Mouse (Mus musculus): ENCODE data around the gene Apaf1.

Gene Apaf1

DNA sequence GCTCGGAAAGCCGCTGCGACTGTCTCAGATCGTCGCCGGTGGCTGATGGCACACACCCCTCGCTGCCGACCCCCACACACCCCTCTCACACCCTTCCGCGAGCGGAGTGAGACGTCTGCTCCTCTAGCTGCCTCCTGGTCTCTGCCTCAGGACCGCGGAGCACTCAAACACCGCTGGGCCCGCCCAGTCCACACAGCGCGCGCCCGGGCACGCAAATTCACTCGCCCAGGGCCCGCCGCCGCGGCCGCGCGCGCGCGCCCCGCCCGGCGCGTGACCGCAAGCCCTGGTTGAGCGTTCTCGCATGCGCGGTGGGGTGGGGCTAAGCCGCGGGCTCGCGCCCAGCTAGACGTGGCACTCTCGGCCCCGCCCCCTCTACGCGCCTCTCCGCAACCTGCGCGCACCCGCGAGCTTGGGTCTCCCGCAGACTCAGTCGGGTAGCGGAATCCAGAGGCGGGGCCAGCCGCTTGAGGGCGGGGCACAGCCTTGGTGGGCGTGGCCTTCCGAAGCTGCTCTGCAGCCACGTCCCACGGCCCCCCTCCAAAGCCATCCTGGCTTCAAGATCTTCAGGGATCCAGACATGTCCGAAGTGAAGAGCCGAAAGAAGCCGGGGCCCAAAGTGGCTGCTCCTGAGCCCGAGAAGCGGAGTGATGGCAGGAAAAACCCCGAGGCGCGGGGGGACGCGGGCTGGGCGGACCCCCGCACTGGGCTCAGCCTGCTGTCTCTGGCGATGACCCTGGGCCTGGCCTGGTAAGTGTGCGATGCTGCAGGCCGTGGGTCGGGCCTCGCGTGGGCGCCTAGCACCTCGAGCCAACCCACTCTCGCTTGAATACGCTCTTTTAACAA, at the start of gene Apaf1, which contains the start of gene Ikbip:
Gene Apaf1 (minus strand): TSS at position 221 of the 843 bp plus-strand sequence.
Gene Ikbip (plus strand): TSS at position 391 of the 843 bp plus-strand sequence.
- DNase-seq (ENCODE audit: low spot score in 2 of 2) = peak; percentile 98 to 100

DNA sequence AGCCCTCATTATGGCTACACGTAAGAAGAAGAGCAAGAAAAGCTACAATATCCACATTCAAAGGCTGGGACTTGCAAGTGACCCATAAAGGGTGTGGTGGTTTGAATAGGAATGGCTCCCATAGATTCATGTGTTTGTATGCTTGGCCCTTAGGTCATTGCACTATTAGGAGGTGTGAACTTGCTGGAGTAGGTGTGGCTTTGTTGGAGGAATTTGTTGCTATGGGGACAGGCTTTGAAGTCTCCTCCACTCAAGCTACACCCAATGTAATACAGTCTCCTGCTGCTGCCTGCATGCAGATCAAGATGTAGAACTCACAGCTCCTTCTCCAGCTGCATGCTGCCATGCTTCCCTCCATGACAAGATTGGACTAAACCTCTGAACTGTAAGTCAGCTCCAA, 49.0 kb upstream of the Apaf1 start:
- DNase-seq (ENCODE audit: low spot score in 2 of 2) = no peak

DNA sequence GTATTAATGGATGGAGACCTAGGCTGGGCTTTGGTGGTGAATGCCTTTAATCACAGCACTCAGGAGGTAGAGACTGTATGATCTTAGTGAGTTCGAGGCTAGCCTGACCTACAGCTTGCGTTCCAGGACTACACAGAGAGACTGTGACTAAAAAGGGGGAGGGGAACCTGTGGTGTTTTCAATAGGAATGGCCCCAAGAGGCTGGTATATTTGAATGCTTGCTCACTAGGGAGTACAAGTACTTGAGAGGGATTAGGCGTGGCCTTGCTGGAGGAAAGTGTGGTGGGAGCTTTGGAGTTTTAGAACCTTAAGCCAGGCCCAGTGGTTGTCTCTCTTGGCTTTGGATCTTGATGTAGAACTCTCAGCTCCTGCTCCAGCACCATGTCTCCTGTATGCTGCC, 48.2 kb upstream of the Apaf1 start:
- DNase-seq (ENCODE audit: low spot score in 2 of 2) = no peak

DNA sequence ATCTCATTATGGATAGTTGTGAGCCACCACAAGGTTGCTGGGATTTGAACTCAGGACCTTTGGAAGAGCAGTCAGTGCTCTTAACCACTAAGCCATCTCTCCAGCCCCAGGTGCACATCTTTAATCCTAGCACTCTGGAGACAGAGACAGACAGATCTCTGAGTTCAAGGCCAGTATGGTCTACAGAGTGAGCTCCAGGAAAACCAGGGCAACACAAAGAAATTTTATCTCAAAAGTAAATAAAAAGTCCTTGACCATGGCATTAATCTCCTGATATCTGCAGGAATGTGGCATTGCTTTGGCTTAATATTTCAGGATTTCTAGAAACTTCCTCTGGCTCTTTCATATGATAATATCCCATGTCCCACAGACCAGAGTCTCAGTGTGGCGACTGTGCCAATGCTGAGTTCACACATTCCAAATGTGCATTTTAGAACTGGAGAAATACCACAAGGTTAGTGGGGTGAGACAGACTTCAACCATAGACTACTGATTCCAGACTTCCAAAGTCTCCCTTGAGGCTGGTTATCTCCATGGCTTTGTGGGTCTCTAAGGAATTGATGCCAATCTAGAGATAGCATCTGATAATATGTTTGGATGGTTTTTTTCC, 46.1 kb upstream of the Apaf1 start:
- DNase-seq (ENCODE audit: low spot score in 2 of 2) = no peak

DNA sequence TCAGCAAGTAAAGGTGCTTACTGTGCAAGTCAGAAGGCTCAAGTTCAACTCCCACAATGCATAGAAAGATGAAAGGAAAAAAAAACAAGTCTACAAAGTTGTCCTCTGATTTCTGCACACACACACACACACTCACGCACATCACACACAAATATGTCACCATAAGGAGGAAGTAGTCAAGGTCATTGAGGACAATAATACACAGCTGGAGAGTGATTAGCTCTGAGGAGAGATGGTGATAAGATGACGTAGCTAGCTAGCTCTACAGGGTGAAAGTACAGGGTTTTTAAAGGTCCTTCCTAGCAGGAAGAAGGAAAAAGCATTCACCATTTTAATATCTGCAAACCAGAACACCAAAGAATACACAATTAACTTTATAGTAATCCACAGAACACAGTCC, 44.8 kb upstream of the Apaf1 start:
- DNase-seq (ENCODE audit: low spot score in 2 of 2) = no peak

DNA sequence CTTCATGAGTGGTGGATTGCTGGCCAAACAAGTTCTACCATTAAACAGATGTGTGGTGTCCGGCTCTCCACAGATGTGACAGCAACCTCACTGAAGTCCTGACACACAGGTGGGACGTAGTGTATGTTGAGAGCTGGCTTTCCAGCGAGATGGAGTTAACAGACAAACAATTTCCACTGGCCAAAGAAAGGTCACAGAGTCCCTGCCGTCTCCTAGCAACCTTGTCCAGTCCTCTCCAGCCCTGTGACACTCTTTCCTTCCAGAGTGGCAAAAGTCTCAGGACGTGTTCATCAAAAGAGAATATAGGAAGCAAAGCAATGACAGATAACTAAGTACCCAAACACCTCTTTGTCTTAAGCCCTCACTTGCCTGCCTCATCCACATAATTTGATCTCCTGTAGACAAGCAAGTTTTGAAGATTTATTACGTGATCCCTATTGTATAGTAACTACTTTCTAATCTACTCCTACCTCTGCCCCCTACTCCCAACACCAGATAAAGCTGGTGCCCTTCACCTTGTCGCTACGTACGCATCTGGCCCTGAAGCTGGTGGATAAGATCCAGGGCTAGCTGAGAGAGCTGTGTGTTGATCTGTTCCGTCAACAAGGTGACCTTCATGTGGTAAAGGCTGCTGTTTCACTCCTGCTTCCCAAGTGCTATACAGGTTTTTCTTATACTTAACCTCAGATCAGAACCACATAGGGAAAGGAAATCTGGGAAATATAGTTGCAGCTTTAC, 44.2 kb upstream of the Apaf1 start:
- no peak for DNase-seq (ENCODE audit: low spot score in 2 of 2)

DNA sequence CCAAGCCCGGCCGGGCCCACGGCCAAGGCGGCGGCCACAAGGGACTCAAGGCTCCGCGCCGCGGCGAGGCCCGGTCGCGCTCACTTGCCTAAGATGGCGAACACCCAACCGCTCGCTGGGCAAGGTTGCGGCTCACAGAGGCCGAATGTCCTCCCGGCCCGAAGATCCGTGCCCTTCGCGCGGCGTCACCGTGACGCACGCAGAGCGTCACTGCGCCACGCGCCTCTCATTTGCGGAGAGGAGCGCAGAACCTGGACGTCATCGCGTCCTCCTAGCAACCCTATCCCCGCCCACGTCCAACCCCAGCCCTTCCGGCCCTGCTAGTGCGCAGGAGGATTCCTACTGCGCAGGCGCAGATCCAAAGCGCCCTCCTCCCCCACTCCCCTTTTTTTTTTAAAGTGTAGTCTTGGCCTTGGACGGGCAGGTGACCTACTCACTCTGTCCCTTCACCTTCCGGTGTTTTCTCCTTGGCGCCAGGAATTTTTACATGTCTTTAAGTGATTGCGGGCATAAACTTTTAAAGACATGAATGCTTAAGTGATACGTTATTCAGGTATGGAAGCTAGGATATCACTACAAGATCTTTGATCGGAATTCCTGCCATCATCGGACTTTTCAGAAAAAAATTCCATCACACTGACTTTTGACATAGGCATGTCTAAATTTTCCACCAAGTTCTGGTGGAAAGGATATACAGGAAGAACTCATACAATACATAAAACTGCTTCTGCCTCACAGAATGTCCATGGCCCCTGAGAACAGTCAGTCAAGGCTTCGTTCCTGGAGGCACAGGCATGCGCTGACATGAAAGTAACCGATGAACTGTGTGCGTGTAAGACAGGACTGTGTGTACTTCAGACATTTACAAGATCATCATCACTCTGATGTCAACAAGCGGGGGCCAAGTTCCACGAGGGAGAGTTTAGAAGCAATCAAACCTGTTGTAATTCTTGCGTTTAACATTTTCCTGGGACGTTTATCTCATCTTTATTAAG, 41.6 kb upstream of the Apaf1 start, which contains the start of gene Slc25a3:
Gene Slc25a3 (minus strand): TSS at position 232 of the 995 bp plus-strand sequence.
- peak; percentile 93 to 97 for DNase-seq (ENCODE audit: low spot score in 2 of 2)

DNA sequence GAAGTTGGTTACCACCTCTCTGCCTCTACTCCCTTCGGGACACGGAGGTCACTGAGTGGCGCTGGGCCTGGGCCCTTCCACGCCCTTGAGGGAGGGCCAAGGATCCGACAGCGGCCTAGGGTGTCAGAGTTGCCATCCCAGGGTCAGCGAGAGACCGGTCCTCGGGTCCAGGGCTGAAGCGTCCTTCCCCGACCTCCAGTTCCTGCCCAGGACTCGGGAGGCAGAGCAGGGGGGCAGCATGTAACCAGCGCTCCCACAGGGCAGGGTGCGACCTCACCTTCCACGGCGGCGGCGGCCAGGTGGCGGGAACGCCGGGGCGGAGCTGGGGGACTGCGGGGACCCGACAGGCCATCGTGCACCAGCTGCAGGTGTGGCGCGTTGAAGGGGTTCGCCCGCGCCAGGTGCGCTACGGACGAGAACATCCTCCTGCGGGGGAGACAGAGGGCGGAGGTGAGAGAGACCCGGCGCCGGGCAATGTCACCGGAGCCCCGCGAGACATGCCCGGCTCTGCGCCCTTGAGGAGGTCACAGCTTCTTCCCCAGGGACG, 40.8 kb upstream of the Apaf1 start:
- peak in 1 of 2 experiments; percentile 31 for DNase-seq (ENCODE audit: low spot score in 2 of 2)

DNA sequence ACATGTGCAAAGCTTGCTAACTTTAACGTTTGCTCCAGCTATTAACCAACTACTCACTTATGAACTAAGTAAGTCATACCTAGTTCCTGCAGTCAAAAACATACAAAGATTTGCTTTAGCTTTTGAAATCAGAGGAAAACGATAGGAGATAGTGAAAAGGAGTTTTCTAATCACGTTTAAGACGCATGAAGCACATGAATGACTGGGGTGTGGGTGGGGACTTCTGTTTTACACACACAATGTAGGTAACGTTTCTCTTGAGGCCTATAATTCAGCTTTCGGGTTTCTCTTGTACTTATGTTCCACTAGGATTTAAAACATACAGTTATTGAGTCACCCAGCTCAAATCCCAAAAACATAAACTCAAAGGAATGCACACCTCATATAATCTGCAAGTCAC, 40.1 kb upstream of the Apaf1 start:
- no peak for DNase-seq (ENCODE audit: low spot score in 2 of 2)

DNA sequence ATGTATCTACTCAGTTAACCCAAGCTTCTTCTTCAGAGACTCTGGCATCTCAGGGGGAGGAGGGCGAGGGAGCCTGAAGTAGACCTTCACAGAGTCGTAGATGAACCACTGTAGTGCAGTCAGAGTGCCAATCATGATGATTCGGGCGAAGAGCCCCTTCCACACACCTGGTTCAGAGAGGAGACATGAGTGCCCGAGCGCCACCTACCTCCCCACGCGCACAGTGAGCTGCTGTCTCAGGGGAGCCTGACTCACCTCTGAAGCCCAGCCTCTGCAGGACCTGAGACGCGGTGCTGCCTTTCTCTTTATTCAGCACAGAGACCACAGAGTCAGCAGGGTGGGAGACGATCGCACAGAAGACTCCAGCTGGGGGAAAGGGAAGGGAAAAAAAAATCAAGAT, 34.4 kb upstream of the Apaf1 start:
- DNase-seq (ENCODE audit: low spot score in 2 of 2) = no peak

DNA sequence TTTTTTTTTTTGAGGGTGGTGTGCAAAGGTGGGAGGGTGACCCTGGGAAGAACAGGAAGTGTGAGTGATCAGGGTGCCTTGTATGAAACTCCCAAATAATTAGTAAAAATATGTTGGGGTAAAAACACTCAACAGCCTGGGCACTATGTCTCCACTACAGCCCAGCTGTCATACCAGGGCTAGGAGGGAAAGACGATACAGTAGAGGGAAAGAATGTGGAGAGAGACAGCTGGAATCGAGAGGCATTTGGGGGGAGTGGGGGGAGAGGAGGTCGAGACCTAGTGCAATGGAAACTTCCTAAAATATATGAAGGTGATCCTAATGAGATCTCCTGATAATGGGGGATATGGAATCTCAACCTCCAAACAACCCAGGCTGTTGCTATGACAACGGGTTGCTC, 27.3 kb upstream of the Apaf1 start:
- no peak for DNase-seq (ENCODE audit: low spot score in 2 of 2)

DNA sequence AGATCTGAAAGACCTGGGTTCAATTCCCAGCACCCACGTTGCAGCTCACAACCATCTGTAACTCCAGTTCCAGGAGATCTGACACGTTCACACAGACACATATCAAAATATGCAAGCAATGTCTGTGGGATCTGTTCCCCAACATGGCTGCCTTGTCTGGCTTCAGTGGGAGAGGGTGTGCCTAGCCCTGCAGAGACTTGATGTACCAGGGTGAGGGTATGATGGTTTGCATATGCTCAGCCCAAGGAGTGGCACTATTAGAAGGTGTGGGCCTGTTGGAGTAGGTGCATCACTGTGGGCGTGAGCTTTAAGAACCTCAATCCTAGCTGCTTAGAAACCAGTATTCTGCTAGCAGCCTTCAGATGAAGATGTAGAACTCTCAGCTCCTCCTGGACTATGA, 23.4 kb upstream of the Apaf1 start:
- DNase-seq (ENCODE audit: low spot score in 2 of 2) = no peak

DNA sequence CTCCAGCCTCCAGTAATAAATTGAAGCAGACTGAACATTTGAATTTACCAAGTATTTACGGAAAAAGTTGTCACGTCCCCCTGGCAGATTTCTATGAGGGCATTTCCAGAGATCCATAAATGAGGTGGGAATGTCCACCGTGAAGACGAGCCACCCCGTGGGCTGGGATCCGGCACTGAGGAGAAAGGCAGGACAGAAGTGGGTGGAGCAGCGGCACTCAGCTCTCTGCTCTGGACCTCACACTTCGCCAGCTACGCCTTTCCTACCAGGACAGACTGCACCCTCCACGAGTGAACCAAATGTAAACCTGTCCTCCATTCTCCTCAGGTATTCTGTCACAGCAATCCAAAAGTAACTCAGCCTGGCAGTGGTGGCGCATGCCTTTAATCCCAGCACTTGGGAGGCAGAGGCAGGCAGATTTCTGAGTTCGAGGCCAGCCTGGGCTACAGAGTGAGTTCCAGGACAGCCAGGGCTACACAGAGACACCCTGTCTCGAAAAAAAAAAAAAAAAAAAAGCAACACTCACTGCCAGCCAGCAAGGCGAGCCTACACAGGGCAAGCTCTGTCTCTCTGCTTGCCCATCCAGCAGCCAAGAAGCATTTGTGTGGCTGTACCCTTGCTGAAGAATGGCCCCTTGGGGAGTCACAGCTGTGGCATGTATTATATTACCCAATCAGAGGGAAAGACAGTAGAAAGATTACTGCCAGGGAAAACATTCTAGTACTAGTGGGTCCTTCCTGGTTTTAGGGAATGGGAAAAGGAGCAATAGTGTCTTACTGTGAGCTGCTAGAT, 20.4 kb upstream of the Apaf1 start:
- no peak for DNase-seq (ENCODE audit: low spot score in 2 of 2)

DNA sequence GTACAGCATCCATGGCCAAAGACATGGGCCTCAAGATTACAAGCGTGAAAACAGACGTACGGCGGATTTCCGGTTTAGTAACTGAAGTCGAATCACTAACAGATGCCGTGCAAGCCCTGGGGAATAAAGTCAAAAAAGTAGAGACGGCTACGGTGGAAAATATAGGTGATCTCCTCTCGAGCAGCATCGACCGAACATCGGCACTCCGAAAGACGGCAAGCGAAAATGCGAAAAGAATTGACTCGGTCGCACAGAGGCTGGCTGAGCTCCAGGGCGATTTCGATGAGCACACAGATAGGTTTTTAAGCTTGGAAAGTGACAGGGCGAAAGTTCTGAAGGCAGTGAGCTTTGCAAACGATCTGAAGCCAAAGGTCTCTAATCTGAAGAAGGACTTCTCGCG, 19.4 kb upstream of the Apaf1 start:
- DNase-seq (ENCODE audit: low spot score in 2 of 2) = no peak

DNA sequence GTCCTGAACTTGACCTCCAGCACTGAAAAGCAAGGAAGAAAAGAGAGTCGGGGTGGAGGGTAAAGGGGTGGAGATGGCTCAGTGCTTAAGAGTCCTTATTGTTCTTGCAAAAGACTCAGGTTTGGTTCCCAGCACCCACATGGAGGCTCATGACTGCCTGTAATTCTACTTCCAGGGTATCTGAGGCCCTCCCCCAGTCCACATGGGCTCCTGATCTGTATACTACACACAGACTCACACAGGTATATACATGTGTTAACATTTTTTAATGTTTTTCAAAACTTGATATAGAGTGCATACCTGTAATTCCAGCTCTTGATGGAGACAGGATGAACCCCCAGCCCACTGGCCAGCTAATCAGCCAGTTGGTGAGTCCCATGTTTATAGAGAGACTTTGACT, 17.5 kb upstream of the Apaf1 start:
- no peak for DNase-seq (ENCODE audit: low spot score in 2 of 2)

DNA sequence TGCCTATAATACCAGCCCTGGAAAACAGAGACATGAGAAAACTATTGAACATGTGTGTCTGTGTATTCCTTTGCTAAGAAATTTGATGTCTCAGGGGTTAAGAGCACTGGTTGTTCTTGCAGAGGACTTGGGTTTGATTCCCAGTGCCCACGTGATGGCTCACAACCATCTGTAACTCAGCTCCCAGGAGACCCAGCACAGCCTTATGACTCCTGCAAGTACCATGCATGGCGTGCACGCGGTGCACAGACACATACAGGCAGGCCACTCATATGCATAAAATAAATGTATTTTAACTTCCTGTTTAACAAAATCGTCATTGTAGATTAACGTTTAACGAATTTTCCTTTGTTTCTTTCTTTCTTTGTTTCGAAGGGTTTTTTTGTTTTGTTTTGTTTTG, 15.5 kb upstream of the Apaf1 start:
- no peak for DNase-seq (ENCODE audit: low spot score in 2 of 2)

DNA sequence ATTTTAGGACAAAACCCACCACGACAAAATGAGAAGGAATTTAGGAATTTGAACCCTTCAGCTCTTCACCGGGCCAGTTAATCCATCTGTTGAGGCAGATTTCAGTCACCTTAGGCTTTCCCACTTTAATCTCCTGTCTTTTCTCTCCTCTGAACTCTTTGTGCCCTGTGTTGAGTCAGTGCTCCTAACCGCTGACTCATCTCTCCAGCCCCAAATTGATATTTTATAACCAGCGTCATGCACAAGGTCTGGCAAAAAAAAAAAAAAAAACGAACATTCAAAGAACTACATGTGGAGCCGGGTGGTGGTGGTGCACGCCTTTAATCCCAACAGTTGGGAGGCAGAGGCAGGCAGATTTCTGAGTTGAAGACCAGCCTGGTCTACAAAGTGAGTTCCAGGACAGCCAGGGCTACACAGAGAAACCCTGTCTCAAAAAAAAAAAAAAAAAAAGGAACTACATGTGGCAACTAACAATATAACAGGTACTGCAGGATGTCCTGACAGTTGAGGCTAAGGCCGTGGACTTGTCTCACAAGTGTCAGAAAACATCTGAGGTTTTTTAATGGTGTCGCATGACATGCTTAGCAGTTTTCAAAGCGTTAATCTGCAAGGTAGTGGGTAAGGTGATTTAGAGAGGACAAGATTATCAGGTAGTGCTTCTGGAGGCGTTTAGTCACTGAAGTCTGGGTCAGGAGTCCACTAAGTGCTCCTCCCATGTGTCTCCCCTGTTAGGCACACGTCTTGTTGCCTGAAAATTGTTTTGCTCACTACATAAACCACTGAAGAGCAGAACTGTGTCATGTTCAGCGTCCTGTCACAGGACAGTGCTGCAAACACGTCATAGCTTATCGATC, 11.9 kb upstream of the Apaf1 start:
- no peak for DNase-seq (ENCODE audit: low spot score in 2 of 2)

DNA sequence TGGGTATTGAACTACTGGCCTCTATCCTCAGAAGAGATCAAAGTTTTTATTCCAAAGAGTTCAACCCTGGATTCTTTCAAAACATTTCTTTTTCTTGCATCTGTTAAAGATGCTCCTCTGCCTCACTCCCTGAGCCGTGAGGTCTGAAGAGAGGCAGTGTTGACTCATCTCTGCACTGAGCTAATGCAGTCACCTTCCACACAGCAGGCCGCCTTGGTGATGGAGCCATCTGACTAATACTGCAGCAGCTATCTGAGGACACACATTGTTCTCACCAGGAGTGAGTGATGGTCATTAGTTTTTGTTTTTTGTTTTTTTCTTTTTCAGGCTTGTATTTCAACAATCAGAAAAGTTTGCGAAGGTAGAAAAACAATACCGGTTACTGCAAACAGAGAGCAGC, 10.2 kb upstream of the Apaf1 start:
- DNase-seq (ENCODE audit: low spot score in 2 of 2) = no peak

DNA sequence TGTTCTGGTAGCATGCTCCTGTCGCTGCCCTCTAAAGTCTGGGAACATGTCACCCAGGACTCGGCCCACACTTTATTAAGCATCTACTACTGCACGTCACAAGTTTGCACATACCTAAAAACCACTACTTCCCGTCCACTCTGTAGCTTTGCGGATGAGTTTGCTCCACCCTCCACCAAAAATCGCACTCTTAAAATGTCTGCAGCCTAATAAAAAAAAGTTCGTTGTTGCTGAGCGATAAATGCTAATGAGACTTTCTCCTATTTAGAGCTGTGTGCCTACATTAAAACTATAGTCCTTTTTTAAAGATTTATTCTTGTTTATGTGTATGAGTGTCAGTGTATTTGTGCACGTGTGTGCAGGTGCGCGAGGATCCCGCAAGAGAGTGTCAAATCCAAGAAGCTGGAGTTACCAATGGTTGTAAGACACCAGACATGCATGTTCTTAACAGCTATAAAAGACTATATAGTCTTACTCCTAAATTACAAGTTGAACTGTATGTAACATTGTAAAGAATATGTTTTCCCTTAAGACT, 890 bp upstream of the Apaf1 start:
- no peak for DNase-seq (ENCODE audit: low spot score in 2 of 2)

Measured in cerebellum, postnatal 4 days (tissue).